Mouse (Mus musculus) liver, embryonic 12.5 days (tissue): ENCODE measurements around the gene Ptov1. TPM values are rescaled to one million over a fixed set of nuclear protein-coding genes. Genes with fewer than 3 reads are reported as not detected.

Source experiments
- ATAC-seq: fragments of 200-750 bp; cut with Nextera tagmentation; 2 replicates; pipeline ENCODE4 v1.8.0; 2017; ENCODE audit warnings: moderate number of reproducible peaks, mild to moderate bottlenecking, moderate library complexity
- H3K27ac ChIP-seq: fragments of 300-500 bp; sonication (generic); 2 replicates; pipeline ENCODE4 v1.5.1; 2016; ENCODE audit warnings: mild to moderate bottlenecking
- H3K27me3 ChIP-seq: fragments of 300-500 bp; sonication (generic); replicated peaks from 2 replicates; pipeline ENCODE4 v1.6.1; 2016; ENCODE audit warnings: mild to moderate bottlenecking, moderate library complexity
- H3K36me3 ChIP-seq: fragments of 300-500 bp; sonication (generic); 2 replicates; pipeline ENCODE4 v1.6.1; 2016; ENCODE audit warnings: mild to moderate bottlenecking, moderate library complexity
- H3K4me1 ChIP-seq: fragments of 300-500 bp; sonication (generic); 2 replicates; pipeline ENCODE4 v1.6.1; 2016
- H3K4me2 ChIP-seq: fragments of 300-500 bp; sonication (generic); 2 replicates; pipeline ENCODE4 v1.6.1; 2016; ENCODE audit warnings: mild to moderate bottlenecking, moderate library complexity
- H3K4me3 ChIP-seq: fragments of 300-500 bp; sonication (generic); 2 replicates; pipeline ENCODE4 v1.5.1; 2016; ENCODE audit warnings: mild to moderate bottlenecking, moderate library complexity
- H3K9ac ChIP-seq: fragments of 300-500 bp; sonication (generic); 2 replicates; pipeline ENCODE4 v1.6.1; 2016; ENCODE audit warnings: mild to moderate bottlenecking, moderate library complexity
- H3K9me3 ChIP-seq: fragments of 300-500 bp; sonication (generic); replicated peaks from 2 replicates; pipeline ENCODE4 v1.6.1; 2016; ENCODE audit warnings: mild to moderate bottlenecking, moderate library complexity
- WGBS: fragments of 180-500 bp; shearing (Covaris S2); methylation state at CpG from one replicate; pipeline ENCODE4 v1.1.7; 2016; ENCODE audit not compliant: insufficient replicate concordance; 5-methylcytosine and 5-hydroxymethylcytosine counted together
- polyA plus RNA-seq: library from polyadenylated mRNA; unstranded; fragments of >200 nt; fragmentation: Nextera tagmentation; extraction: Ambion mirVana; gene quantifications from 2 replicates; pipeline ENCODE4 v1.2.1, GENCODE M21; 2016

Gene Ptov1
- polyA plus RNA-seq, 1 experiment from 2014 or later = 121 TPM

- Histone ChIP-seq H3K36me3 (peaks cover 55% of the 10 kb centered on the region), H3K4me2 (peak within 1 kb of the TSS; percentile 95), H3K4me3 (peak within 1 kb of the TSS; percentile 84), H3K9me3 (no peaks in the 10 kb centered on the region), H3K27ac (peak within 1 kb of the TSS; percentile 94), H3K27me3 (no peaks in the 10 kb centered on the region), H3K9ac (peak within 1 kb of the TSS; percentile 89), H3K4me1 (peaks cover 50% of the 10 kb centered on the region)
- under 1% methylated on average over 54 of the region's 54 CpGs for WGBS
- peak; percentile 81 for ATAC-seq
Measured at GRCm38 (mm10) chr7:44848561-44849415, 20.8 kb downstream of the Ptov1 start, which contains the start of the genes Akt1s1 and Tbc1d17. Gene Akt1s1, plus strand, starts transcription at chr7:44848991. Gene Tbc1d17, minus strand, starts transcription at chr7:44849079.

GRCm38 (mm10) chr7:44847772-44848171 lies 21.8 kb downstream of the Ptov1 start:
- no peaks in the 10 kb centered on the region for H3K27me3 ChIP-seq
- no peak for ATAC-seq
- no peaks in the 10 kb centered on the region for H3K9me3 ChIP-seq
- H3K4me2 ChIP-seq = peak overlapping the region; percentile 95
- WGBS = 67% methylated on average over 5 of the region's 5 CpGs
- H3K27ac ChIP-seq = peak overlapping the region; percentile 94
- peaks cover 50% of the 10 kb centered on the region for H3K4me1 ChIP-seq
- peak overlapping the region; percentile 84 for H3K4me3 ChIP-seq
- peaks cover 60% of the 10 kb centered on the region for H3K36me3 ChIP-seq
- H3K9ac ChIP-seq = peak overlapping the region; percentile 89

- Histone ChIP-seq H3K9me3 (no peaks in the 10 kb centered on the region), H3K4me1 (peaks cover 44% of the 10 kb centered on the region), H3K9ac (peak overlapping the region; percentile 12; the same call in 1 of the 2 replicates), H3K4me2 (no peak overlapping the region), H3K27ac (no peak overlapping the region), H3K36me3 (peaks cover 60% of the 10 kb centered on the region), H3K4me3 (no peak overlapping the region), H3K27me3 (0 out of 2 replicates have a peak, but pooled peaks cover 3% of the 10 kb centered on the region)
- no peak for ATAC-seq
- 84% methylated on average over 7 of the region's 7 CpGs for WGBS
Measured at GRCm38 (mm10) chr7:44846804-44847203, 22.8 kb downstream of the Ptov1 start.

GRCm38 (mm10) chr7:44845006-44845405 lies 24.6 kb downstream of the Ptov1 start:
- Histone ChIP-seq H3K4me1 (peaks cover 39% of the 10 kb centered on the region), H3K4me2 (no peak overlapping the region), H3K36me3 (peaks cover 68% of the 10 kb centered on the region), H3K4me3 (no peak overlapping the region), H3K9me3 (no peaks in the 10 kb centered on the region), H3K27me3 (peaks cover 18% of the 10 kb centered on the region), H3K9ac (no peak overlapping the region), H3K27ac (no peak overlapping the region)
- 87% methylated on average over 10 of the region's 10 CpGs for WGBS
- no peak for ATAC-seq

DNA sequence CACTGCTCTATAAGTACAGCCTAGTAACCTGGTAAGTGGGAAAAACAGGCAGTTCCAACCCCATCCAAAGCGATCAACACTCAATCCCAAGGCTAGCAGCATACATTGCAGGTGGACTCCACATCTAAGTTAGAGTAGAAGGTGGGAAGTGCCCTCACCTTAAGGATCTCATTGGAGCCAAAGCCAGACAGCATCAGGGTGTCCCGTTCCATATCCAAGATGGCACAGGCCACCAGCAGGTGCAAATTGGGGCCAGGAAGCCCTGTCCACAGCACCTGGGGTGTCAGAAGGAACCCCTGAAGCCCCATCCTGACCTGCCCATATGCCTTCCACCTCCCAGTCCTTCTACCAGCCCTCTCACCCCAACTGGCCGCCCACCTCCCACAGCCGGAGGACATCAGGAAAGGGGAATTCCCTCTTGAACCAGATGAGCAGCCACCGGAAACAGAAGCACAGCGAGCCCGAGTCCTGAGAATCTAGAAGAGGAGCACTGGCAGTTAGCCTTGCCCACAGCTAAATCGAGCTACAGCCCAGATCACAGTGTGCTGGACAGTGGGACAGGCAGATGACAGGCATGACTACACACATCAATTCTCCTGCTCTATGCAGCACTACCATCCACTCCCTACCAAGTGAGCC lies 27.6 kb downstream of the Ptov1 start:
- 80% methylated on average over 8 of the region's 8 CpGs for WGBS
- Histone ChIP-seq H3K9ac (no peak overlapping the region), H3K36me3 (peaks cover 67% of the 10 kb centered on the region), H3K4me3 (no peak overlapping the region), H3K27me3 (peaks cover 38% of the 10 kb centered on the region), H3K4me1 (peaks cover 42% of the 10 kb centered on the region), H3K9me3 (no peaks in the 10 kb centered on the region), H3K27ac (no peak overlapping the region), H3K4me2 (no peak overlapping the region)
- no peak for ATAC-seq

- Histone ChIP-seq H3K4me1 (peaks cover 44% of the 10 kb centered on the region), H3K4me3 (no peak overlapping the region), H3K9me3 (no peaks in the 10 kb centered on the region), H3K9ac (no peak overlapping the region), H3K36me3 (peaks cover 52% of the 10 kb centered on the region), H3K27ac (no peak overlapping the region), H3K4me2 (peak overlapping the region; percentile 65; the same call in 1 of the 2 replicates), H3K27me3 (peaks cover 38% of the 10 kb centered on the region)
- 51% methylated on average over 14 of the region's 14 CpGs for WGBS
- ATAC-seq = no peak
Measured at GRCm38 (mm10) chr7:44840426-44840825, 29.2 kb downstream of the Ptov1 start.

DNA sequence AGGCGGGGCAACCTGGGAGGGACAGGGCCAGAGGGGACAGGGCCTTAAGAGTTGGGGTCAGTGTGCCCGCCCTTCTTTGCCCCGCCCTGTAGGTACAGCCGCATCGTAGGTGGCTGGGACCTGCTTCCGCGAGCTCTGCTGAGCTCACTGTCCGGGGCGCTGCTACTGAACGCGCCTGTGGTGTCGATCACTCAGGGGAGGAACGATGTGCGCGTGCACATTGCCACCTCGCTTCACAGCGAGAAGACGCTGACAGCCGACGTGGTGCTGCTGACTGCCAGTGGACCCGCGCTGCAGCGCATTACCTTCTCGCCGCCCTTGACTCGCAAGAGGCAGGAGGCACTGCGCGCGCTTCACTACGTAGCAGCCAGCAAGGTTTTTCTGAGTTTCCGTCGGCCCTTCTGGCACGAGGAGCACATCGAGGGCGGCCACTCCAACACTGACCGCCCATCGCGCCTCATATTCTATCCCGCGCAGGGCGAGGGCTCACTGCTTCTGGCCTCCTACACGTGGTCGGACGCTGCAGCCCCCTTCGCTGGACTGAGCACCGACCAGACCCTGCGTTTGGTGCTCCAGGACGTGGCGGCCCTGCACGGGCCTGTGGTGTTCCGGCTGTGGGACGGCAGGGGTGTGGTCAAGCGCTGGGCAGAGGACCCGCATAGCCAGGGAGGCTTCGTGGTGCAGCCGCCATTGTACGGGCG lies 29.9 kb downstream of the Ptov1 start:
- H3K4me1 ChIP-seq = peaks cover 45% of the 10 kb centered on the region
- H3K27ac ChIP-seq = no peak overlapping the region
- peaks cover 38% of the 10 kb centered on the region for H3K27me3 ChIP-seq
- peak overlapping the region; percentile 17; the same call in 1 of the 2 replicates for H3K9ac ChIP-seq
- WGBS = 4% methylated on average over 58 of the region's 58 CpGs
- no peaks in the 10 kb centered on the region for H3K9me3 ChIP-seq
- peak overlapping the region; percentile 65 for H3K4me2 ChIP-seq
- peaks cover 44% of the 10 kb centered on the region for H3K36me3 ChIP-seq
- ATAC-seq = peak; percentile 32
- H3K4me3 ChIP-seq = peak overlapping the region; percentile 33

- Histone ChIP-seq H3K4me2 (peak overlapping the region; percentile 65), H3K9ac (no peak overlapping the region), H3K9me3 (no peaks in the 10 kb centered on the region), H3K36me3 (peaks cover 39% of the 10 kb centered on the region), H3K27me3 (peaks cover 38% of the 10 kb centered on the region), H3K4me3 (peak overlapping the region; percentile 33), H3K27ac (no peak overlapping the region), H3K4me1 (peaks cover 45% of the 10 kb centered on the region)
- 21% methylated on average over 11 of the region's 11 CpGs for WGBS
- peak; percentile 6; the same call in 1 of the 2 replicates for ATAC-seq
Measured at GRCm38 (mm10) chr7:44839171-44839490, 30.5 kb downstream of the Ptov1 start.

DNA sequence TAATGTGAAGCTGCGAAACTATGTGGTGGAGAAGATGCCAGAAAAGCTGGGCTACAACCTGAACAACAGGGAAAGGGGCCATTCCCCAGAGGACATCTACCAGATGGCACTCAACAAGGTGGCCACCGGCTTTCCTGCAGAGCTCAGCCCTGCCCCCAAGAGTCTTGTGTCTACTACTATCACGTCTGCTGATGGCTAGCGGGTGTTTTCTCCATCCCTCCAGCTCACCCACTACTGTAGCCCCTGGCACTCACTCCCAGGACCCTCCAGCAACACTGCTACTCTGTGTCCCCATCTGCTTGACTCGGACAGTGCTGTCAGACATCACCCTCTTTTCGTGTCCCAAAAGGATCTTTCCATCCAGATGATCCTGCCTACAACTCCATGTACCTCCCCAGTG lies 31.5 kb downstream of the Ptov1 start:
- Histone ChIP-seq H3K4me3 (no peak overlapping the region), H3K9ac (no peak overlapping the region), H3K9me3 (no peaks in the 10 kb centered on the region), H3K4me1 (peaks cover 39% of the 10 kb centered on the region), H3K27me3 (peaks cover 38% of the 10 kb centered on the region), H3K36me3 (peaks cover 28% of the 10 kb centered on the region), H3K4me2 (no peak overlapping the region), H3K27ac (no peak overlapping the region)
- ATAC-seq = no peak
- 68% methylated on average over 6 of the region's 6 CpGs for WGBS

DNA sequence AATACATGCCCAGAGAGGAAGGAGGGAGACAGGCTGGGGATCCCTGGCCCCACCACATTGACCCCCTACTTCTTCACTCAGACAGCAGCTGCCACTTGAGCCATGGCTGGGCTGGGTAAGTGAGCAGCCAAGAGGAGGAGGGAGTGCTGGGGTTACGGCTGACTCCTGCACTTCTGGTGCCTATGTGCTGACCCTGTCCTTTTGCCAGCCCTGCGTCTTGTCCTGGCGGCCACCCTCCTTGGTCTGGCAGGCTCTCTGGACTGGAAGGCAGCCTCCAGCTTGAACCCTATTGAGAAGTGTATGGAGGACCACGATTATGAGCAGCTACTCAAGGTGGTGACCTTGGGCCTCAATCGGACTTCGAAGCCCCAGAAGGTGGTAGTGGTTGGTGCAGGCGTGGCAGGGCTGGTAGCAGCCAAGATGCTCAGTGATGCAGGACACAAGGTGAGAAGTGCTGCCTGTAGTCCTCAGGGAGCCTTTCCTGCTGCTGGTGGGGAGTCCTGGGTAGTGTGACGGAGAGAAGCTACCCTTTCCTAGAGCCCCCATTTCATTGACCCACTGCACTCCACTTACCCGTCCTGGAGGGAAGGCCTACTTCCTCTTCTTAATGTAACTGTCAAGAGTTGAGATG lies 33.0 kb downstream of the Ptov1 start:
- Histone ChIP-seq H3K4me1 (peaks cover 32% of the 10 kb centered on the region), H3K27me3 (peaks cover 33% of the 10 kb centered on the region), H3K9me3 (no peaks in the 10 kb centered on the region), H3K27ac (no peak overlapping the region), H3K36me3 (peaks cover 22% of the 10 kb centered on the region), H3K4me2 (no peak overlapping the region), H3K9ac (no peak overlapping the region), H3K4me3 (no peak overlapping the region)
- ATAC-seq = no peak
- 68% methylated on average over 9 of the region's 9 CpGs for WGBS

DNA sequence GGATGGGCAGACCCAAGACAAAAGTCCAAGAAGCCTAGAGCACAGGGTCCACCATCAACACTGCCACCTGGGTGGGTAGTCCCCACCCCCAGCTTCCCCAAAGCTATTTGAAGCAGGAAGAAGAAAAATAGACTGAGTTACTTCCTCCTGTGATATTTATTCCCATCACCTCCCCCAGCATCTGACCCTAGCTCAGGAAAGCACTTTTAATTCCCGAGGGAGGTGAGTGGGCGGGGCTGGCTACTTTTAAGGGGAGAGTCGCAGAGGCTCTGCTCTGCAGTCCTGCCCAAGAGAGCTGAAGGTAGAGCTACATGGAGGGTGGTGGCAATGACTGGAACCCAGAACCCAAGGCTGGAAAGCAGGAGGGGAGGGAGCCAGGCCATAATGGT lies 33.6 kb downstream of the Ptov1 start:
- Histone ChIP-seq H3K36me3 (peaks cover 22% of the 10 kb centered on the region), H3K27me3 (peaks cover 29% of the 10 kb centered on the region), H3K9ac (no peak overlapping the region), H3K4me3 (no peak overlapping the region), H3K9me3 (no peaks in the 10 kb centered on the region), H3K4me1 (peaks cover 32% of the 10 kb centered on the region), H3K4me2 (no peak overlapping the region), H3K27ac (no peak overlapping the region)
- no peak for ATAC-seq
- 47% methylated on average over 3 of the region's 3 CpGs for WGBS
